Mouse (Mus musculus): ENCODE measurements around the gene AW011738. TPM values are rescaled to one million over a fixed set of nuclear protein-coding genes. Genes with fewer than 3 reads are reported as not detected.

The AW011738 gene
- 1 to 10 TPM; 5.6 to 7.1 TPM for total RNA-seq (2021)
- long read RNA-seq, experiment 1, partial matches to known transcripts: 0 of 2 reads
- long read RNA-seq, experiment 1, other reads (novel, unspliced or antisense): 0 of 2 reads
- long read RNA-seq, experiment 2, partial matches to known transcripts: 0 of 3 reads
- long read RNA-seq, experiment 2, other reads (novel, unspliced or antisense): 1 of 3 reads

GRCm38 (mm10) chr4:156203001-156203412 is at the start of gene AW011738:
Gene AW011738 (plus strand): TSS chr4:156203304.
- peak within 1 kb of the TSS; percentile 54 for H3K4me3 ChIP-seq
- TF ChIP-seq CTCF (conservative IDR thresholded peaks at IDR 0.05): no peak
- H3K27ac ChIP-seq: peak within 1 kb of the TSS; percentile 73
- peak in 1 of 2 experiments; percentile 64 for DNase-seq (ENCODE audit: low spot score in 2 of 2)

GRCm38 (mm10) chr4:156154771-156155170 is 48.3 kb upstream of the AW011738 start:
- DNase-seq (ENCODE audit: low spot score in 2 of 2): no peak
- H3K4me3 ChIP-seq: no peak overlapping the region
- no peak overlapping the region for H3K27ac ChIP-seq
- TF ChIP-seq CTCF (conservative IDR thresholded peaks at IDR 0.05): no peak

- H3K4me3 ChIP-seq: no peak overlapping the region
- TF ChIP-seq CTCF (conservative IDR thresholded peaks at IDR 0.05): peak; percentile 54
- DNase-seq (ENCODE audit: low spot score in 2 of 2): no peak
- H3K27ac ChIP-seq: no peak overlapping the region
These were observed 36.6 kb upstream of the AW011738 start for GRCm38 (mm10) chr4:156166477-156166876.

DNA sequence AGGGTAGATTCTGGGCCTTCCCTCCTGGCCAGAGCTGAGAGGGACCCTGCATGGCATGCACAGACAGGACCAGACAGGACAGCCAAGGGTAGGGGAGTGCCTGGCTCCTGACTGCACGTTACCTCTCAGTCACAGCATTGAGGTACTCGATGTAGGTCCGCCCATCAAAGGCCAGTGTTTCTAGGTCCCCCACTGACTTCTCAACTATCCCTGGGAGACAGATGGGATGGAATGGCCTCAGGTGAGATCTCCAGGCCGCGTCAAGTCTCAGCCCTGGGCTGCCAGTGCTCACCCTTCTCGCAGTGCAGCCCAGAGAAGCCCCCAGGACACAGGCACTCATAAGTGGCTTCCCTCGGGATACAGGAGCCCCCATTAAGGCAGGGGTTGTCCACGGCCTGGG is 34.5 kb upstream of the AW011738 start:
- no peak for DNase-seq (ENCODE audit: low spot score in 2 of 2)
- Histone ChIP-seq H3K4me3 (no peak overlapping the region), H3K27ac (no peak overlapping the region)
- no peak for TF ChIP-seq CTCF (conservative IDR thresholded peaks at IDR 0.05)

- H3K27ac ChIP-seq: no peak overlapping the region
- no peak for DNase-seq (ENCODE audit: low spot score in 2 of 2)
- no peak overlapping the region for H3K4me3 ChIP-seq
- no peak for TF ChIP-seq CTCF (conservative IDR thresholded peaks at IDR 0.05)
These were observed 34.0 kb upstream of the AW011738 start for GRCm38 (mm10) chr4:156169129-156169528.

- H3K4me3 ChIP-seq: no peak overlapping the region
- no peak overlapping the region for H3K27ac ChIP-seq
- DNase-seq (ENCODE audit: low spot score in 2 of 2): no peak
- no peak for TF ChIP-seq CTCF (conservative IDR thresholded peaks at IDR 0.05)
These were observed 31.3 kb upstream of the AW011738 start for GRCm38 (mm10) chr4:156171828-156172227.

GRCm38 (mm10) chr4:156177630-156178029 is 25.5 kb upstream of the AW011738 start:
- Histone ChIP-seq H3K4me3 (no peak overlapping the region), H3K27ac (no peak overlapping the region)
- DNase-seq (ENCODE audit: low spot score in 2 of 2): no peak
- TF ChIP-seq CTCF (conservative IDR thresholded peaks at IDR 0.05): no peak

- Histone ChIP-seq H3K27ac (no peak overlapping the region; the same call in 1 of the 2 replicates), H3K4me3 (peak overlapping the region; percentile 63)
- DNase-seq (ENCODE audit: low spot score in 2 of 2): no peak
- TF ChIP-seq CTCF (conservative IDR thresholded peaks at IDR 0.05): no peak
These were observed 19.4 kb upstream of the AW011738 start for GRCm38 (mm10) chr4:156183747-156184146.

GRCm38 (mm10) chr4:156184291-156184954 is 18.7 kb upstream of the AW011738 start:
- Histone ChIP-seq H3K27ac (peak overlapping the region; percentile 94), H3K4me3 (peak overlapping the region; percentile 63)
- DNase-seq (ENCODE audit: low spot score in 2 of 2): no peak
- TF ChIP-seq CTCF (conservative IDR thresholded peaks at IDR 0.05): no peak

DNA sequence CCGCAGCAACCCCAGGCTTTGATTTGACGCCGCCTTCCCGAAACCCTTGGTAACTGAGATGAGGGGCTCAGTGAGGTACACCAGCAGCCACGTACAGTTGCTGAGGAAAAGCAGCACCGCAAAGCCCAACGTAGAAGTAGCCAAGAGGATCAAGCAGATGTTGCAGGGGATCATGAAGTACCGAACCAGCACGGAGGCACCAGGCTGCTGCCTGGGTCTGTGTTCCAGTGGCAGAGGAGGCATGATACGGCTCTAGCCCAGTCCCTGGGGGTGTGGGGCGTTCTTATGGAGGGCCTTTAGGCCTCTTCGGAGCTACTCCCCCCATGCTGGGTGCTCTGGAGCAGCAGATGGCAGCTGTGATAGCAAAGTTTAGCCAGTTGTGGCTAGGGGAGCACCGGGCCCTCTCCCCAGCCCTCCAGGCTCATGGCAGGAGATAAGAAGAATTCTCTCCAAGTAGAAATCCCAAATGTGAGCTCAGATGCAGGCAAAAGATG is 17.6 kb upstream of the AW011738 start:
- TF ChIP-seq CTCF (conservative IDR thresholded peaks at IDR 0.05): no peak
- peak in 1 of 2 experiments; percentile 26 for DNase-seq (ENCODE audit: low spot score in 2 of 2)
- Histone ChIP-seq H3K4me3 (peak overlapping the region; percentile 63), H3K27ac (peak overlapping the region; percentile 94)

DNA sequence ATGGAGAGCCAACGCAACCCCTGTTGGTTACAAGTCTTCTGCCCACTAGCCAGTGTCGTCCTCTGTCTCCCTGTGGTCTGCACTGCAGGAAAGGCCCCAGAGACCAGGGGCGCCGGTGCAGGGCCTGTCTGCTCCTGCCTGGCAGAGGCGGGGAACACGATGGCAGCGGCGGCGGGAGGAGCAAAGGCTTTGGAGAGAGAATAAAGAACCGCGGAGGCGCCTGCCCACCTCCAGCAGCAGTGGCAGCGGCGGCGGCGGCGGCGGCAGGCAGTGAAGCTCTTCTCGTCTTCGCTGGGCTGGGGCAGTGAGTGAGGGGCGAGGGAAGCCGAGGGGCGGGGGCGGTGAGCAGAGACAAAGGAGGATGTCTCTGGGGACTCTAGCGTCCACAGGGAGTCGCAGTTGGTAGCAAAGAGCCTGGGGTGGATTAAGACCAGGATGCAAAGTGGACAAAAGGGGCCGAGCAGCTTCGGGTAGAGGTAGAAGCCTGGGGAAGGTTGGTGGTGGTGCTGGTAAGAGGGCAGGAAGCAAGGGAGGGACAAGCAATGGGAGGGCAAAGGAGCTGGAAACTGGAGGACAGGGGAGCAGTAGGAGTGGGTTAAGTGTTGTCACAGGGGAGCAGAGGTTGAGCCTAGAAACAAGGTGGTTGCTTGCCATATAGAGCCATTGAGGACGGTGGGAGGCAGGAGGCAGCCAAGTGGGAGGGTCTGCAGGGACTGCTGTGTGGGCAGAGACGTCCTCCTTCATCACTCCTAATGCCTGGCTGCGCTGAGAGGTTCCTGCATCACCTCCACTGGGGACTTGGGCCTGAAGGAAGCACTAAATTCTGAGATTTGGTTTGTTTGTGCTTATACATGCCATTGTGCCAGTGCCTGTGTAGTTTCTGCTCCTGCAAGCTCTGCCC is 16.9 kb upstream of the AW011738 start:
- Histone ChIP-seq H3K27ac (peak overlapping the region; percentile 94), H3K4me3 (peak overlapping the region; percentile 63)
- DNase-seq (ENCODE audit: low spot score in 2 of 2): peak; percentile 49 to 54
- TF ChIP-seq CTCF (conservative IDR thresholded peaks at IDR 0.05): peak; percentile 24

GRCm38 (mm10) chr4:156188162-156188810 is 14.8 kb upstream of the AW011738 start:
- TF ChIP-seq CTCF (conservative IDR thresholded peaks at IDR 0.05): no peak
- Histone ChIP-seq H3K4me3 (no peak overlapping the region), H3K27ac (peak overlapping the region; percentile 79)
- no peak for DNase-seq (ENCODE audit: low spot score in 2 of 2)

All from layer of hippocampus, adult 2 months (tissue).